Mouse (Mus musculus) thymus, postnatal 10 days (tissue): Measurements from ENCODE around the gene Tmem265.

ENCODE experiments used
- DNase-seq, 2 experiments: peaks; one replicate each; pipeline ENCODE4 v3.0.0; 2021; ENCODE audit warnings: low spot score in 2 of 2

Gene Tmem265

GRCm38 (mm10) chr7:127561340-127561858 lies at the start of gene Tmem265:
TSS of gene Tmem265 (plus strand) at chr7:127561390.
- DNase-seq: no peak

- DNase-seq: peak; percentile 95 to 97
Measured at GRCm38 (mm10) chr7:127511808-127512230, 49.4 kb upstream of the Tmem265 start, which contains the start of gene Srcap. TSS of gene Srcap (plus strand) at chr7:127511983.

- DNase-seq: peak; percentile 95 to 98
Measured at GRCm38 (mm10) chr7:127512231-127513015, 48.8 kb upstream of the Tmem265 start.

- DNase-seq: peak in 1 of 2 experiments; percentile 4
Measured at GRCm38 (mm10) chr7:127513016-127513390, 48.2 kb upstream of the Tmem265 start.

GRCm38 (mm10) chr7:127513781-127514180 lies 47.4 kb upstream of the Tmem265 start:
- DNase-seq: no peak

- DNase-seq: no peak
Measured at GRCm38 (mm10) chr7:127515846-127516245, 45.3 kb upstream of the Tmem265 start.

- no peak for DNase-seq
Measured at GRCm38 (mm10) chr7:127516344-127516743, 44.8 kb upstream of the Tmem265 start.

- no peak for DNase-seq
Measured at GRCm38 (mm10) chr7:127519284-127519683, 41.9 kb upstream of the Tmem265 start, which contains the start of gene Gm42715. TSS of gene Gm42715 (plus strand) at chr7:127519584.

GRCm38 (mm10) chr7:127541671-127542070 lies 19.5 kb upstream of the Tmem265 start:
- DNase-seq: no peak

- DNase-seq: no peak
Measured at GRCm38 (mm10) chr7:127549116-127549835, 11.9 kb upstream of the Tmem265 start.

GRCm38 (mm10) chr7:127551558-127551957 lies 9.6 kb upstream of the Tmem265 start:
- no peak for DNase-seq

GRCm38 (mm10) chr7:127560580-127560979 lies 610 bp upstream of the Tmem265 start:
- DNase-seq: no peak

- no peak for DNase-seq
Measured at GRCm38 (mm10) chr7:127564381-127565150, 3.4 kb downstream of the Tmem265 start.

- DNase-seq: peak; percentile 85 to 91
Measured at GRCm38 (mm10) chr7:127572895-127573471, 11.8 kb downstream of the Tmem265 start, which contains the start of gene Phkg2. TSS of gene Phkg2 (plus strand) at chr7:127573340.

GRCm38 (mm10) chr7:127573503-127574008 lies 12.4 kb downstream of the Tmem265 start:
- peak; percentile 16 to 31 for DNase-seq

GRCm38 (mm10) chr7:127574115-127574514 lies 12.9 kb downstream of the Tmem265 start:
- DNase-seq: no peak

- DNase-seq: no peak
Measured at GRCm38 (mm10) chr7:127583260-127583659, 22.1 kb downstream of the Tmem265 start.

- no peak for DNase-seq
Measured at GRCm38 (mm10) chr7:127585031-127585430, 23.8 kb downstream of the Tmem265 start.

GRCm38 (mm10) chr7:127586149-127586548 lies 25.0 kb downstream of the Tmem265 start:
- no peak for DNase-seq

GRCm38 (mm10) chr7:127587196-127587595 lies 26.0 kb downstream of the Tmem265 start:
- DNase-seq: no peak
